ENCODE assay signal across 9 mouse cellular contexts in genomic region chr8:108722671-108723513, GRCm38 (mm10).
DNase-seq lines count a peak whose midpoint lies in the region; ATAC-seq and TF ChIP-seq lines count a peak whose summit lies in the region.
"Had no signal": no experiment of that assay in that cellular context is flagged by ENCODE, and none has a peak within 500 bp of the region (broad histone marks: within the 10 kb centered on the region; RNA-seq: fewer than 3 reads in every experiment).

No protein-coding gene starts in this region.

- no peaks in the 10 kb centered on the region for H3K36me3 ChIP-seq in hindbrain, postnatal 0 days (ENCODE audit: insufficient read depth, low read length)
- no peaks in the 10 kb centered on the region for H3K36me3 ChIP-seq in midbrain, embryonic 14.5 days (ENCODE audit: control insufficient read depth, insufficient read depth, low read length)

- H3K27me3 ChIP-seq in hindbrain, postnatal 0 days (ENCODE audit: insufficient read depth, low read length): peaks cover 16% of the 10 kb centered on the region
- no peaks in the 10 kb centered on the region for H3K27me3 ChIP-seq in midbrain, embryonic 14.5 days (ENCODE audit: control insufficient read depth, insufficient read depth, low read length)

- ATAC-seq in hindbrain, postnatal 0 days: peak; percentile 72
- ATAC-seq in midbrain, embryonic 14.5 days (ENCODE audit: low FRiP score, low TSS enrichment): peak; percentile 46; the same call in 1 of the 2 replicates
- no peak for ATAC-seq in CD4-positive, CD25-positive, alpha-beta regulatory T cell, adult 4 months

- H3K4me3 ChIP-seq in hindbrain, postnatal 0 days (ENCODE audit: low read length): no peak overlapping the region
- no peak overlapping the region for H3K4me3 ChIP-seq in midbrain, embryonic 14.5 days (replicated peaks; ENCODE audit: low read depth, low read length)
- H3K4me3 ChIP-seq: left cerebral cortex, adult 2 months had no signal

- no peak overlapping the region for H3K4me2 ChIP-seq in hindbrain, postnatal 0 days (ENCODE audit: low read depth, low read length)
- peak overlapping the region; percentile 26 for H3K4me2 ChIP-seq in midbrain, embryonic 14.5 days (ENCODE audit: low read length)

- no peak overlapping the region for H3K27ac ChIP-seq in hindbrain, postnatal 0 days
- 0 out of 2 replicates have a peak overlapping the region, but pooled peaks have one; percentile 20 for H3K27ac ChIP-seq in midbrain, embryonic 14.5 days (replicated peaks; ENCODE audit: low read depth, low read length)
- H3K27ac ChIP-seq: left cerebral cortex, adult 2 months had no signal

- H3K4me1 ChIP-seq in hindbrain, postnatal 0 days (ENCODE audit: insufficient read depth, low read length): 0 out of 2 replicates have a peak, but pooled peaks cover 9% of the 10 kb centered on the region
- H3K4me1 ChIP-seq in midbrain, embryonic 14.5 days (ENCODE audit: control insufficient read depth, insufficient read depth, low read length): peaks cover 80% of the 10 kb centered on the region

- intact Hi-C loops in left cerebral cortex, postnatal 4 days (cut with DNase I): loop anchor here (10.0 kb wide), 1 partner anchor 182 kb away; no protein-coding TSS in a partner anchor

- peak; percentile 50 to 57 for DNase-seq in frontal cortex, postnatal 10 days (ENCODE audit: low spot score in 2 of 2)
- DNase-seq in frontal cortex, postnatal 25 days (ENCODE audit: low spot score in 2 of 2): no peak
- DNase-seq in adrenal gland, postnatal 10 days: peak; percentile 91
- peak; percentile 86 for DNase-seq in gastrocnemius, postnatal 10 days
- peak; percentile 73 for DNase-seq in hindbrain, postnatal 0 days (ENCODE audit: low spot score)
- DNase-seq in left cerebral cortex, postnatal 4 days: peak; percentile 86
- peak; percentile 63 for DNase-seq in midbrain, embryonic 14.5 days

- H3K9me3 ChIP-seq in hindbrain, postnatal 0 days (ENCODE audit: low read length): no peaks in the 10 kb centered on the region
- no peaks in the 10 kb centered on the region for H3K9me3 ChIP-seq in midbrain, embryonic 14.5 days (ENCODE audit: control insufficient read depth, low read length)

- H3K9ac ChIP-seq in hindbrain, postnatal 0 days (replicated peaks; ENCODE audit: low read length): no peak overlapping the region
- H3K9ac ChIP-seq in midbrain, embryonic 14.5 days (replicated peaks; ENCODE audit: low read length): no peak overlapping the region

- WGBS in hindbrain, postnatal 0 days: 19% methylated on average over 8 of the region's 8 CpGs
- WGBS in midbrain, embryonic 14.5 days: 10% methylated on average over 8 of the region's 8 CpGs

- no peak for TF ChIP-seq CTCF in hindbrain, postnatal 0 days (IDR thresholded peaks at IDR 0.05; ENCODE audit: low read depth)

Comparison
In these comparisons a context has a peak if more than half of its experiments do, and no peak if none do; other contexts are left out.
1. DNase-seq: peak in frontal cortex, postnatal 10 days (2 of 2), adrenal gland, postnatal 10 days (single experiment), gastrocnemius, postnatal 10 days (single experiment), hindbrain, postnatal 0 days (single experiment), left cerebral cortex, postnatal 4 days (single experiment) and midbrain, embryonic 14.5 days (single experiment); none in frontal cortex, postnatal 25 days (0 of 2).